Mouse (Mus musculus) liver, embryonic 13.5 days (tissue): ENCODE data around the gene Rab30. TPM values are rescaled to one million over a fixed set of nuclear protein-coding genes. Genes with fewer than 3 reads are reported as not detected.
"Not testable (repeated sequence)": the region's sequence is repeated elsewhere in the genome, so short reads cannot be mapped to it uniquely, and the experiment has no call there.

ENCODE experiments used
- ATAC-seq: fragments of 200-750 bp; cut with Nextera tagmentation; 2 replicates; pipeline ENCODE4 v1.8.0; 2017; ENCODE audit warnings: low read depth, mild to moderate bottlenecking, moderate number of reproducible peaks, moderate library complexity
- DNase-seq: peaks from one replicate; pipeline ENCODE4 v3.0.0; 2022
- H3K27ac ChIP-seq: fragments of 300-500 bp; sonication (generic); 2 replicates; pipeline ENCODE4 v1.5.1; 2015; ENCODE audit warnings: moderate library complexity, mild to moderate bottlenecking, inconsistent platforms
- H3K27me3 ChIP-seq: fragments of 300-500 bp; sonication (generic); 2 replicates; pipeline ENCODE4 v1.6.1; 2015; ENCODE audit warnings: mild to moderate bottlenecking, inconsistent platforms
- H3K36me3 ChIP-seq: fragments of 300-500 bp; sonication (generic); 2 replicates; pipeline ENCODE4 v1.6.1; 2015; ENCODE audit warnings: mild to moderate bottlenecking, inconsistent platforms
- H3K4me1 ChIP-seq: fragments of 300-500 bp; sonication (generic); replicated peaks from 2 replicates; pipeline ENCODE4 v1.6.1; 2015; ENCODE audit warnings: inconsistent platforms
- H3K4me2 ChIP-seq: fragments of 300-500 bp; sonication (generic); 2 replicates; pipeline ENCODE4 v1.6.1; 2015; ENCODE audit warnings: inconsistent platforms, mild to moderate bottlenecking, moderate library complexity
- H3K4me3 ChIP-seq: fragments of 300-500 bp; sonication (generic); replicated peaks from 2 replicates; pipeline ENCODE4 v1.5.1; 2015; ENCODE audit warnings: mild to moderate bottlenecking, inconsistent platforms
- H3K9ac ChIP-seq: fragments of 300-500 bp; sonication (generic); 2 replicates; pipeline ENCODE4 v1.6.1; 2015; ENCODE audit warnings: mild to moderate bottlenecking, inconsistent platforms
- H3K9me3 ChIP-seq: fragments of 300-500 bp; sonication (generic); replicated peaks from 2 replicates; pipeline ENCODE4 v1.6.1; 2016; ENCODE audit warnings: inconsistent platforms
- WGBS: fragments of 180-500 bp; shearing (Covaris S2); methylation state at CpG from one replicate; pipeline ENCODE4 v1.1.7; 2015; ENCODE audit not compliant: insufficient replicate concordance; 5-methylcytosine and 5-hydroxymethylcytosine counted together
- polyA plus RNA-seq: library from polyadenylated mRNA; unstranded; fragments of >200 nt; fragmentation: Nextera tagmentation; extraction: Ambion mirVana; gene quantifications from 2 replicates; pipeline ENCODE4 v1.2.1, GENCODE M21; 2015

Rab30 gene
- polyA plus RNA-seq, 1 experiment from 2014 or later = 7.1 TPM

DNA sequence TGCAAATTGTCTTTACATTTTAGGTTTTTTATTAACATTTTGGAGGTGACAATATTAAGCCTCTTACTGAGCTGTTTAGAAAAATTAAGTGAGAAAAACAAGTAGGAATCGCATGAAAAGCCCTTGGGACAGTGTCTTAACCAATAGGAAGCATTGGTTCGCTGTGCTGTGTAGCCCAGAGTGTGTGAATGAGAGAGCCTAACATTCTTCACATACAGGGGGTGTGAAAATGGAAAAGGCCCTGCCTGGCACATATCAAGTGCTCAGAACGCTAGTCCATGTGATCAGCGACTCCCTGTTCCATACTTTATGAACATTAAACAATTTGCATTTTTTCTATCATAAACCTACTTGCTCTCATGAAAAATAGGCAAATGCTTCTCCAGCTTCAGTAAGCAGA lies 17.1 kb upstream of the Rab30 start:
- no peak overlapping the region for H3K27ac ChIP-seq
- no peaks in the 10 kb centered on the region for H3K9me3 ChIP-seq
- 56% methylated on average over 4 of the region's 4 CpGs for WGBS

DNA sequence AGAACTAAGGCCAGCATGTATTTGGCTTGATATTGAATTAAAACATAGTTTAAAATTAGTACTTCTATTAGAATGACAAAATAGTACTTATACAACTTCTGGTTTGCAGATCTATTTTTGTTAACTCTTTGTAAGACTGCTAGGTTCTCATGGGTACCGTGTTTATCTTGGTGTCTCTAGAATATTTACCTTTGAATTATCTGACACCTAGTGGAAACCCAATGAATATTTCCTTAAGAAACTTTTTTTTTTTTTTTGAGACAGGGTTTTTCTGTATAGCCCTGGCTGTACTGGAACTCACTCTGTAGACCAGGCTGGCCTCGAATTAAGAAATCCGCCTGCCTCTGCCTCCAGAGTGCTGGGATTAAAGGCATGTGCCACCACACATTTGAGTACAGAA lies 11.8 kb upstream of the Rab30 start:
- H3K27me3 ChIP-seq, H3K9ac ChIP-seq, H3K4me3 ChIP-seq, ATAC-seq, DNase-seq, H3K9me3 ChIP-seq, H3K4me1 ChIP-seq, H3K27ac ChIP-seq, H3K36me3 ChIP-seq, H3K4me2 ChIP-seq: not testable (repeated sequence)
- 56% methylated on average over 3 of the region's 3 CpGs for WGBS

More for the DNA sequence above, 17.1 kb upstream of the Rab30 start:
- Histone ChIP-seq H3K4me2 (no peak overlapping the region), H3K36me3 (no peaks in the 10 kb centered on the region), H3K4me3 (no peak overlapping the region), H3K4me1 (no peaks in the 10 kb centered on the region), H3K27me3 (no peaks in the 10 kb centered on the region), H3K9ac (no peak overlapping the region)
- no peak for DNase-seq
- ATAC-seq = no peak

- Histone ChIP-seq H3K4me2 (no peak overlapping the region), H3K4me1 (no peaks in the 10 kb centered on the region), H3K36me3 (peaks cover 10% of the 10 kb centered on the region), H3K9me3 (no peaks in the 10 kb centered on the region), H3K4me3 (no peak overlapping the region), H3K9ac (no peak overlapping the region), H3K27ac (no peak overlapping the region), H3K27me3 (no peaks in the 10 kb centered on the region)
- ATAC-seq = no peak
- no peak for DNase-seq
- WGBS = 65% methylated on average over 4 of the region's 4 CpGs
These were observed 10.9 kb upstream of the Rab30 start for GRCm38 (mm10) chr7:92730465-92730864.

- no peak for ATAC-seq
- WGBS = 54% methylated on average over 3 of the region's 3 CpGs
These were observed 10.4 kb upstream of the Rab30 start for GRCm38 (mm10) chr7:92730959-92731358.

DNA sequence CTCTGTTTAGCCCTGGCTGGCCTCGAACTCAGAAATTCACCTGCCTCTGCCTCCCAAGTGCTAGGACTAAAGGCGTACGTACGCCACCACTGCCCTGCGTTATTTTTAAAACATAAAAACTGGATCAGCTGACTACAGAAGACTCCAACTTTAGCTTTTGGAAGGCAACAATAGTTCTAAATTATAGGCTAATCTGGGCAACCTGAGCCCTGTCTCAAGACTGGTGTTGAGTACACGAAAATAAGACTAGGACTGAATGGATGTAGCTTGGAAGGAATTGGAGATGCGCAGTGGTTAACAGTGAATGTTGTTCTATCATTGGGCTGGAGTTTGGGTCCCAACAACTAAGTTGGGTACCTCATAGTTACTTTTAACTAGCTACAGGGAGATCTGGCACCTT lies 9.3 kb upstream of the Rab30 start:
- no peaks in the 10 kb centered on the region for H3K9me3 ChIP-seq
- WGBS = 84% methylated on average over 7 of the region's 7 CpGs
- H3K4me3 ChIP-seq = no peak overlapping the region
- ATAC-seq = no peak
- H3K4me2 ChIP-seq = no peak overlapping the region
- no peaks in the 10 kb centered on the region for H3K4me1 ChIP-seq
- no peak for DNase-seq
- no peak overlapping the region for H3K27ac ChIP-seq
- H3K9ac ChIP-seq = no peak overlapping the region
- no peaks in the 10 kb centered on the region for H3K27me3 ChIP-seq
- peaks cover 22% of the 10 kb centered on the region for H3K36me3 ChIP-seq

More at GRCm38 (mm10) chr7:92730959-92731358, 10.4 kb upstream of the Rab30 start:
- H3K4me1 ChIP-seq = no peaks in the 10 kb centered on the region
- H3K27me3 ChIP-seq = no peaks in the 10 kb centered on the region
- H3K4me3 ChIP-seq = no peak overlapping the region
- no peak for DNase-seq
- no peak overlapping the region for H3K9ac ChIP-seq
- no peaks in the 10 kb centered on the region for H3K9me3 ChIP-seq
- H3K4me2 ChIP-seq = no peak overlapping the region
- no peak overlapping the region for H3K27ac ChIP-seq
- peaks cover 15% of the 10 kb centered on the region for H3K36me3 ChIP-seq

DNA sequence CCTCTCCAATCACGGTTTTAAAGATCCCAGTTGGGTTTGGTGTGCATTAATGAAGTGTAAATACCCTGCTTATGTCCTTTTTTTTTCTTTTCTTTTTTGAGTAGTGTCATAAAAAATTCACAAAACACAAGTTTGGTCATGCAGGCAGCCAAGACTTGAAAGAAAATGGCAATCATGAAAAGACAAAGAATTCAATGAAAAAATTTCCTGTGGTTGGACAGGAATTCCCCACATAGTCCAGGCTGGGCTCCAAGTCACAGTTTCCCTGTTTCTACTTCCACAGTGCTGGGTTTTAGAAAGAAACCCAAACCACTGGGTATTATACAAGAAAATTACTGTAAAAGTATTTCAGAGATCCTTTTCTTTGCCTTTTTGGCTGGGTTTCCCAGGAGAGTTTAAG lies 3.8 kb upstream of the Rab30 start:
- Histone ChIP-seq H3K9ac (no peak overlapping the region), H3K36me3 (peaks cover 45% of the 10 kb centered on the region), H3K4me1 (peaks cover 26% of the 10 kb centered on the region), H3K4me2 (no peak overlapping the region), H3K27ac (no peak overlapping the region), H3K9me3 (no peaks in the 10 kb centered on the region), H3K4me3 (no peak overlapping the region), H3K27me3 (no peaks in the 10 kb centered on the region)
- DNase-seq = no peak
- ATAC-seq = no peak
- WGBS = 93% methylated on average over 1 of the region's 1 CpGs

- 0 out of 2 replicates have a peak overlapping the region, but pooled peaks have one; percentile 77 for H3K27ac ChIP-seq
- H3K4me1 ChIP-seq = peaks cover 48% of the 10 kb centered on the region
- peak overlapping the region; percentile 86 for H3K4me3 ChIP-seq
- H3K9ac ChIP-seq = peak overlapping the region; percentile 94
- H3K4me2 ChIP-seq = peak overlapping the region; percentile 66
- 58% methylated on average over 6 of the region's 6 CpGs for whole genome bisulfite sequencing
- no peak for ATAC-seq
- peaks cover 4% of the 10 kb centered on the region; the same call in 1 of the 2 replicates for H3K27me3 ChIP-seq
- DNase-seq = no peak
- peaks cover 38% of the 10 kb centered on the region for H3K36me3 ChIP-seq
- no peaks in the 10 kb centered on the region for H3K9me3 ChIP-seq
These were observed 1.4 kb upstream of the Rab30 start for GRCm38 (mm10) chr7:92739956-92740355.

GRCm38 (mm10) chr7:92740411-92741115 lies 840 bp upstream of the Rab30 start:
- Histone ChIP-seq H3K27me3 (peaks cover 4% of the 10 kb centered on the region; the same call in 1 of the 2 replicates), H3K27ac (peak overlapping the region; percentile 77), H3K9ac (peak overlapping the region; percentile 94), H3K36me3 (peaks cover 34% of the 10 kb centered on the region), H3K9me3 (no peaks in the 10 kb centered on the region), H3K4me3 (peak overlapping the region; percentile 86), H3K4me1 (peaks cover 48% of the 10 kb centered on the region), H3K4me2 (peak overlapping the region; percentile 66)
- WGBS = 2% methylated on average over 23 of the region's 23 CpGs
- no peak for DNase-seq
- no peak for ATAC-seq

DNA sequence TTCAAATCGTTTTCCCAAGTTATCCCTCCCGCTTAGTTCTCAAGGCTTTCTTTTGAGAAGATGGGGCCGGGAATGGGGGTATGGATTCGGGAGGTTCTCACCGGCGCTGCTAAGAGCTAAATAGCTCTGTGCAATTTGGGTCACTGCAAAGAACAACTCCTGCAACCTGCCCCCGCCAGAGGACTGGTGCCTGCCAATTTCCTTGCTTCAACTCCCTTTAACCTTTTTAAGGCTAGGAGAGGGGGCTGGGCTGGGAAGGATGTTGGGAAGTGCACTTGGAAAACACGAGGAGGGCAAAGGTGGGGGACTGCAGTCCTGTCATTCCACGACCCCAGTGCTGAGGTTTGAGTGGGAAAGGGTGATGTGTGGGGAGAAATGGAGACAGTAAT lies 452 bp downstream of the Rab30 start:
- Histone ChIP-seq H3K4me1 (peaks cover 48% of the 10 kb centered on the region), H3K36me3 (peaks cover 26% of the 10 kb centered on the region), H3K4me3 (peak overlapping the region; percentile 86), H3K27ac (peak overlapping the region; percentile 88), H3K9ac (peak overlapping the region; percentile 82), H3K27me3 (peaks cover 4% of the 10 kb centered on the region; the same call in 1 of the 2 replicates), H3K4me2 (peak overlapping the region; percentile 97), H3K9me3 (no peaks in the 10 kb centered on the region)
- WGBS = under 1% methylated on average over 9 of the region's 9 CpGs
- no peak for ATAC-seq
- peak; percentile 28 for DNase-seq

DNA sequence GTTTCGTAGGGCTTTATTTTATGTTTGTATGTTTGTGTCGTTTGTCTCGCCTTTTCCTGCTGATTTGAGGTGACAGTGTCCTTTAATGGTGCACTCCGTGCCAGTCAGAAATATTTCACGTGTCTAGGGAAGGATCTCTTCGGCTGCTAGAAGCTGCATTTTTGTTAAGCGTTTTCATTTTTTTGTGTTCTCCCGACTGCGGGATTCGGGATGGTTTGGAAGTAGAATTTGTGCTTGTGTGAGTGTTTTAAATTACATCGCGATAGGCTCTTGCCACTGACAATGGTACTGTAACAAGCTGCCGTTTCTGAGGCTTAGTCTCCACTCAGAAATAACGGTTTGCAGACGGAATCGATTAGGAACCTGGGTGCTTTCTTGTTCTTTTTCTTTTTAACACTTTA lies 938 bp downstream of the Rab30 start:
- H3K9me3 ChIP-seq = no peaks in the 10 kb centered on the region
- peaks cover 22% of the 10 kb centered on the region for H3K36me3 ChIP-seq
- no peak for ATAC-seq
- peak overlapping the region; percentile 97 for H3K4me2 ChIP-seq
- WGBS = under 1% methylated on average over 16 of the region's 16 CpGs
- peak overlapping the region; percentile 82 for H3K9ac ChIP-seq
- peak overlapping the region; percentile 86 for H3K4me3 ChIP-seq
- peaks cover 4% of the 10 kb centered on the region; the same call in 1 of the 2 replicates for H3K27me3 ChIP-seq
- DNase-seq = peak; percentile 1
- peak overlapping the region; percentile 88 for H3K27ac ChIP-seq
- peaks cover 48% of the 10 kb centered on the region for H3K4me1 ChIP-seq

DNA sequence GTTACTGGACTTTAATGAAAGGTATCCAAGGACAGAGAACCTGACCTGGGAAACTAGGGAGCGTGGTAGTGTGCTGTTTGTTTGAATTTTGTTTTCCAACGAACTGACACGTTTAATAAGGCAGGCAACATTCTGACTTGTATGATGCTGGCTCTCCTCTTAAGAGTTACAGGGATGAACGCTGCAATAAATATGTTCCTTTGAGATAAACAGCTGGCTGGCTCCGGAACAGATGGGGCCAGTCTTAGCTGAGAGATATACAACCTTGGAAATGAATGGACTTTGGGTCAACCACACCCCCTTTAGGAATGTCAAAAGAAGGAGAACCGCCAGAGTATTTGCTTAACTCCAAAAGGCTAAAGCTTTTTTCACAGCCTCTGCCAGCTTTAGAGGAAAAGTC lies 1.4 kb downstream of the Rab30 start:
- peak; percentile 67 for DNase-seq
- Histone ChIP-seq H3K9ac (peak overlapping the region; percentile 82), H3K36me3 (peaks cover 18% of the 10 kb centered on the region), H3K4me3 (peak overlapping the region; percentile 86), H3K27me3 (peaks cover 4% of the 10 kb centered on the region; the same call in 1 of the 2 replicates), H3K27ac (peak overlapping the region; percentile 88), H3K4me1 (peaks cover 46% of the 10 kb centered on the region), H3K9me3 (no peaks in the 10 kb centered on the region), H3K4me2 (peak overlapping the region; percentile 97)
- 2% methylated on average over 6 of the region's 6 CpGs for WGBS
- ATAC-seq = peak; percentile 56

- peak overlapping the region; percentile 86 for H3K4me3 ChIP-seq
- H3K36me3 ChIP-seq = peaks cover 12% of the 10 kb centered on the region
- peaks cover 42% of the 10 kb centered on the region for H3K4me1 ChIP-seq
- ATAC-seq = no peak
- H3K4me2 ChIP-seq = peak overlapping the region; percentile 97
- peak overlapping the region; percentile 88 for H3K27ac ChIP-seq
- H3K9me3 ChIP-seq = no peaks in the 10 kb centered on the region
- H3K27me3 ChIP-seq = peaks cover 4% of the 10 kb centered on the region; the same call in 1 of the 2 replicates
- 28% methylated on average over 6 of the region's 6 CpGs for WGBS
- peak overlapping the region; percentile 82 for H3K9ac ChIP-seq
- no peak for DNase-seq
These were observed 1.9 kb downstream of the Rab30 start for GRCm38 (mm10) chr7:92743325-92743724.
